Mouse (Mus musculus): Measurements from ENCODE around the gene Wnt5b.
"Not testable (repeated sequence)": the region's sequence is repeated elsewhere in the genome, so short reads cannot be mapped to it uniquely, and the experiment has no call there.

Gene Wnt5b

GRCm38 (mm10) chr6:119485486-119485885, 58.7 kb downstream of the Wnt5b start:
- DNase-seq (ENCODE audit: low spot score in 2 of 2) = no peak

- DNase-seq (ENCODE audit: low spot score in 2 of 2) = no peak
These were observed 61.1 kb downstream of the Wnt5b start for GRCm38 (mm10) chr6:119482958-119483600.

GRCm38 (mm10) chr6:119481741-119482390, 62.3 kb downstream of the Wnt5b start:
- DNase-seq (ENCODE audit: low spot score in 2 of 2) = not testable (repeated sequence)

GRCm38 (mm10) chr6:119480706-119481331, 63.3 kb downstream of the Wnt5b start:
- DNase-seq (ENCODE audit: low spot score in 2 of 2) = no peak

GRCm38 (mm10) chr6:119479876-119480705, 64.1 kb downstream of the Wnt5b start:
- peak; percentile 44 to 46 for DNase-seq (ENCODE audit: low spot score in 2 of 2)

- DNase-seq (ENCODE audit: low spot score in 2 of 2) = peak in 1 of 2 experiments; percentile 26
These were observed 64.7 kb downstream of the Wnt5b start, which contains the start of gene Fbxl14 for GRCm38 (mm10) chr6:119479343-119479875. Fbxl14 (plus strand) TSS chr6:119479668.

- peak; percentile 67 to 80 for DNase-seq (ENCODE audit: low spot score in 2 of 2)
These were observed 65.4 kb downstream of the Wnt5b start for GRCm38 (mm10) chr6:119478560-119479342.

GRCm38 (mm10) chr6:119477686-119478310, 66.3 kb downstream of the Wnt5b start:
- no peak for DNase-seq (ENCODE audit: low spot score in 2 of 2)

- DNase-seq (ENCODE audit: low spot score in 2 of 2) = no peak
These were observed 68.2 kb downstream of the Wnt5b start for GRCm38 (mm10) chr6:119475988-119476387.

GRCm38 (mm10) chr6:119473992-119474391, 70.2 kb downstream of the Wnt5b start:
- DNase-seq (ENCODE audit: low spot score in 2 of 2) = no peak

- DNase-seq (ENCODE audit: low spot score in 2 of 2) = no peak
These were observed 70.7 kb downstream of the Wnt5b start for GRCm38 (mm10) chr6:119473446-119473845.

- DNase-seq (ENCODE audit: low spot score in 2 of 2) = no peak
These were observed 71.4 kb downstream of the Wnt5b start for GRCm38 (mm10) chr6:119472705-119473104.

GRCm38 (mm10) chr6:119472135-119472534, 72.0 kb downstream of the Wnt5b start:
- DNase-seq (ENCODE audit: low spot score in 2 of 2) = no peak

- no peak for DNase-seq (ENCODE audit: low spot score in 2 of 2)
These were observed 73.4 kb downstream of the Wnt5b start for GRCm38 (mm10) chr6:119470777-119471176.

GRCm38 (mm10) chr6:119467785-119468059, 76.4 kb downstream of the Wnt5b start:
- no peak for DNase-seq (ENCODE audit: low spot score in 2 of 2)

GRCm38 (mm10) chr6:119466921-119467784, 77.0 kb downstream of the Wnt5b start:
- no peak for DNase-seq (ENCODE audit: low spot score in 2 of 2)

GRCm38 (mm10) chr6:119466161-119466560, 78.0 kb downstream of the Wnt5b start:
- no peak for DNase-seq (ENCODE audit: low spot score in 2 of 2)

GRCm38 (mm10) chr6:119460391-119460790, 83.8 kb downstream of the Wnt5b start:
- no peak for DNase-seq (ENCODE audit: low spot score in 2 of 2)

- DNase-seq (ENCODE audit: low spot score in 2 of 2) = no peak
These were observed 85.1 kb downstream of the Wnt5b start for GRCm38 (mm10) chr6:119459041-119459440.

GRCm38 (mm10) chr6:119458166-119458565, 86.0 kb downstream of the Wnt5b start:
- DNase-seq (ENCODE audit: low spot score in 2 of 2) = no peak

Measured in right cerebral cortex, postnatal 36 days (tissue).